27 mouse cellular contexts compared by ENCODE assay signal in the genomic region with DNA sequence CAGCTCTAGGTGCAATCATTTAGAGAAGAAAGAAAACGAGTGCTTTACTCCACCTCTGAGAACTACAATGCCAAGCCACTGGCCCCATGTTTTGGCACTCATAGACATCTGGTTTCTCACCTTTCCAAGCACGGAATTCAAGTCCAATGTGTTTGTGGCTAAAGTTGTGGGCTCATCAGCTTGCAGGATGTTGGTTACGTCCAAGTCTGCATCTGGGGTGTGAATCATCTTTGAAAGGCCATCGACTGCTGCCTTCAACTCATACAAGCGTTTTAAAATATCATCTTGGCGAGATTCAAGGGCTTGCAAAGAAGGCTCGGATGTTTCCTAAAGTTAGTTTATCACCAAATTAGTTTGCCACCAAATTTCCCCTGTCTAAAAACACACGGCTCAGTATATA. TPM values are rescaled to one million over a fixed set of nuclear protein-coding genes. Genes with fewer than 3 reads are reported as not detected.
"Had no signal": no experiment of that assay in that cellular context is flagged by ENCODE, and none has a peak within 500 bp of the region (broad histone marks: within the 10 kb centered on the region; RNA-seq: fewer than 3 reads in every experiment).

No protein-coding gene starts in this region.

- H3K9me3 ChIP-seq: limb, embryonic 12.5 days; limb, embryonic 15.5 days; lung, embryonic 15.5 days; megakaryocyte, embryonic 14.5 days; midbrain, embryonic 10.5 days; midbrain, embryonic 13.5 days had no signal

- H3K4me3 ChIP-seq: limb, embryonic 12.5 days; limb, embryonic 15.5 days; lung, embryonic 15.5 days; megakaryocyte, embryonic 14.5 days; midbrain, embryonic 10.5 days; midbrain, embryonic 13.5 days had no signal

- H3K9ac ChIP-seq: limb, embryonic 12.5 days; limb, embryonic 15.5 days; liver, embryonic 14.5 days; lung, embryonic 15.5 days; midbrain, embryonic 13.5 days had no signal

- H3K27me3 ChIP-seq: limb, embryonic 12.5 days; limb, embryonic 15.5 days; lung, embryonic 15.5 days; megakaryocyte, embryonic 14.5 days; midbrain, embryonic 13.5 days had no signal

- DNase-seq: kidney, adult 2 months; kidney, postnatal 10 days; kidney, postnatal 36 days; left cerebral cortex, postnatal 4 days; lung, adult 18-20 months; lung, postnatal 10 days; lung, postnatal 36 days; retina, postnatal 1 day; right cerebral cortex, postnatal 25 days; thymus, adult 2 months; thymus, postnatal 14 days; thymus, postnatal 4 days had no signal

- H3K4me2 ChIP-seq: limb, embryonic 12.5 days; limb, embryonic 15.5 days; lung, embryonic 15.5 days; midbrain, embryonic 13.5 days had no signal

- H3K27ac ChIP-seq: limb, embryonic 12.5 days; limb, embryonic 15.5 days; liver, embryonic 14.5 days; lung, embryonic 15.5 days; midbrain, embryonic 10.5 days; midbrain, embryonic 13.5 days had no signal

- ATAC-seq: intestine, postnatal 0 days; midbrain, embryonic 13.5 days; midbrain, embryonic 16.5 days had no signal

RNA-seq across cellular contexts. Expression of gene Ankrd61, which starts 8.9 kb away (rescaled TPM):
- total RNA-seq: layer of hippocampus, adult 18-20 months; left cerebral cortex, postnatal 14 days had no signal
- polyA plus RNA-seq: intestine, postnatal 0 days; small intestine, adult 2 months; thymus, adult 2 months had no signal

RNA-seq across cellular contexts. Expression of gene Gm42421, which starts 21.5 kb away (rescaled TPM):
- total RNA-seq: monocyte, adult 5-6 weeks; neutrophil, adult 5-6 weeks had no signal
- polyA plus RNA-seq: kidney, adult 2 months; small intestine, adult 2 months; spleen, adult 2 months had no signal
